Mouse (Mus musculus) stomach, embryonic 16.5 days (tissue): ENCODE measurements around the gene Slc43a1. TPM values are rescaled to one million over a fixed set of nuclear protein-coding genes. Genes with fewer than 3 reads are reported as not detected.

ENCODE experiments used
- ATAC-seq: fragments of 200-750 bp; cut with Nextera tagmentation; 2 replicates; pipeline ENCODE4 v1.8.0; 2017; ENCODE audit warnings: moderate number of reproducible peaks, moderate TSS enrichment; ENCODE audit not compliant: insufficient read depth, low FRiP score
- H3K27ac ChIP-seq: fragments of 300-500 bp; sonication (generic); 2 replicates; pipeline ENCODE4 v1.5.1; 2014; ENCODE audit warnings: low read length
- H3K27me3 ChIP-seq: fragments of 300-500 bp; sonication (generic); 2 replicates; pipeline ENCODE4 v1.6.1; 2014; ENCODE audit warnings: low read length, control low read depth, mixed read lengths; ENCODE audit not compliant: control insufficient read depth, insufficient read depth
- H3K36me3 ChIP-seq: fragments of 300-500 bp; sonication (generic); 2 replicates; pipeline ENCODE4 v1.6.1; 2014; ENCODE audit warnings: low read length; ENCODE audit not compliant: control insufficient read depth, insufficient read depth
- H3K4me1 ChIP-seq: fragments of 300-500 bp; sonication (generic); 2 replicates; pipeline ENCODE4 v1.6.1; 2014; ENCODE audit warnings: low read length, control low read depth, mixed read lengths; ENCODE audit not compliant: control insufficient read depth, insufficient read depth
- H3K4me2 ChIP-seq: fragments of 300-500 bp; sonication (generic); 2 replicates; pipeline ENCODE4 v1.6.1; 2014; ENCODE audit warnings: low read depth, low read length, mixed read lengths
- H3K4me3 ChIP-seq: fragments of 300-500 bp; sonication (generic); replicated peaks from 2 replicates; pipeline ENCODE4 v1.5.1; 2014; ENCODE audit warnings: mild to moderate bottlenecking, low read length
- H3K9ac ChIP-seq: fragments of 300-500 bp; sonication (generic); 2 replicates; pipeline ENCODE4 v1.6.1; 2014; ENCODE audit warnings: low read length
- H3K9me3 ChIP-seq: fragments of 300-500 bp; sonication (generic); replicated peaks from 2 replicates; pipeline ENCODE4 v1.6.1; 2016; ENCODE audit warnings: low read length, control low read depth; ENCODE audit not compliant: control insufficient read depth
- whole genome bisulfite sequencing: fragments of 180-500 bp; shearing (Covaris S2); extraction: QIAGEN DNeasy Blood & Tissue Kit; methylation state at CpG from one replicate; pipeline ENCODE4 v1.1.7; 2014; 5-methylcytosine and 5-hydroxymethylcytosine counted together
- polyA plus RNA-seq: library from polyadenylated mRNA; unstranded; fragments of >200 nt; fragmentation: Nextera tagmentation; extraction: Ambion mirVana; gene quantifications from 2 replicates; pipeline ENCODE4 v1.2.1, GENCODE M21; 2015

The Slc43a1 gene
- polyA plus RNA-seq = 20.8 TPM in 2 replicates

- ATAC-seq = no peak
- no peaks in the 10 kb centered on the region for H3K9me3 ChIP-seq
These were observed at the start of gene Slc43a1 for GRCm38 (mm10) chr2:84838593-84838949. Gene Slc43a1, plus strand, starts transcription at chr2:84838850.

DNA sequence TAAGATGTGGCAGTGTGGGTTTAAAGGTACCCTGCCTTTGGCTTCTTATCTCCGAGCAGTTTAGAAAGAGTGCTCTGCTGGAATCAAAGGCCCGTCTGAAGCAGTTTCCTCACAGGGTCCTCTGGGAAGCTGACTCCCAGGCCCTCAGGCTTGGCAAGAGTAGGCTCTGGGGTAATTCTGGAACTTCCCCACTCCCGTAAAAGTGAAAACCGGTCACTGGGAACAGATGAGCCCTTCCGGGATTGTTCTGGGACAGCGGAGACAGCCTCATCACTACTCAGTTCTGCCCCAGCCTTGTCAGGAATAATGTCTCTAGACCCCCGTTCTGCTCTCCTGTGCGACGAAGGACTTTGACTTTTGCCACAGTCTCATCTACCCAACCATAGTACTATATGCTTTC, 48.2 kb upstream of the Slc43a1 start:
- ATAC-seq = no peak

More at GRCm38 (mm10) chr2:84838593-84838949, at the start of gene Slc43a1:
- 31% methylated on average over 10 of the region's 10 CpGs for WGBS
- H3K36me3 ChIP-seq = no peaks in the 10 kb centered on the region
- peak within 1 kb of the TSS; percentile 97 for H3K4me2 ChIP-seq
- H3K4me3 ChIP-seq = peak within 1 kb of the TSS; percentile 78
- peak within 1 kb of the TSS; percentile 86 for H3K27ac ChIP-seq
- H3K9ac ChIP-seq = peak within 1 kb of the TSS; percentile 89
- H3K27me3 ChIP-seq = no peaks in the 10 kb centered on the region; the same call in 1 of the 2 replicates
- peaks cover 29% of the 10 kb centered on the region for H3K4me1 ChIP-seq

GRCm38 (mm10) chr2:84792516-84792915, 46.1 kb upstream of the Slc43a1 start:
- 56% methylated on average over 3 of the region's 3 CpGs for WGBS
- Histone ChIP-seq H3K36me3 (no peaks in the 10 kb centered on the region), H3K9ac (no peak overlapping the region), H3K27me3 (no peaks in the 10 kb centered on the region), H3K9me3 (peaks cover 3% of the 10 kb centered on the region; the same call in 1 of the 2 replicates), H3K27ac (no peak overlapping the region), H3K4me2 (no peak overlapping the region), H3K4me3 (no peak overlapping the region), H3K4me1 (no peaks in the 10 kb centered on the region)
- no peak for ATAC-seq

More for the DNA sequence above, 48.2 kb upstream of the Slc43a1 start:
- Histone ChIP-seq H3K9ac (no peak overlapping the region), H3K27me3 (no peaks in the 10 kb centered on the region), H3K9me3 (peaks cover 3% of the 10 kb centered on the region; the same call in 1 of the 2 replicates), H3K4me1 (no peaks in the 10 kb centered on the region), H3K27ac (no peak overlapping the region), H3K4me3 (no peak overlapping the region), H3K36me3 (no peaks in the 10 kb centered on the region), H3K4me2 (no peak overlapping the region)
- 56% methylated on average over 9 of the region's 9 CpGs for WGBS

GRCm38 (mm10) chr2:84793154-84793553, 45.5 kb upstream of the Slc43a1 start:
- Histone ChIP-seq H3K27me3 (no peaks in the 10 kb centered on the region), H3K9me3 (peaks cover 3% of the 10 kb centered on the region; the same call in 1 of the 2 replicates), H3K27ac (no peak overlapping the region), H3K9ac (no peak overlapping the region), H3K36me3 (no peaks in the 10 kb centered on the region), H3K4me2 (no peak overlapping the region), H3K4me3 (no peak overlapping the region), H3K4me1 (no peaks in the 10 kb centered on the region)
- no peak for ATAC-seq
- WGBS = 84% methylated on average over 3 of the region's 3 CpGs

GRCm38 (mm10) chr2:84793871-84794270, 44.8 kb upstream of the Slc43a1 start:
- Histone ChIP-seq H3K9ac (no peak overlapping the region), H3K9me3 (peaks cover 3% of the 10 kb centered on the region; the same call in 1 of the 2 replicates), H3K4me2 (no peak overlapping the region), H3K4me1 (no peaks in the 10 kb centered on the region), H3K27me3 (no peaks in the 10 kb centered on the region), H3K4me3 (no peak overlapping the region), H3K36me3 (no peaks in the 10 kb centered on the region), H3K27ac (no peak overlapping the region)
- WGBS = 81% methylated on average over 3 of the region's 3 CpGs
- ATAC-seq = no peak

DNA sequence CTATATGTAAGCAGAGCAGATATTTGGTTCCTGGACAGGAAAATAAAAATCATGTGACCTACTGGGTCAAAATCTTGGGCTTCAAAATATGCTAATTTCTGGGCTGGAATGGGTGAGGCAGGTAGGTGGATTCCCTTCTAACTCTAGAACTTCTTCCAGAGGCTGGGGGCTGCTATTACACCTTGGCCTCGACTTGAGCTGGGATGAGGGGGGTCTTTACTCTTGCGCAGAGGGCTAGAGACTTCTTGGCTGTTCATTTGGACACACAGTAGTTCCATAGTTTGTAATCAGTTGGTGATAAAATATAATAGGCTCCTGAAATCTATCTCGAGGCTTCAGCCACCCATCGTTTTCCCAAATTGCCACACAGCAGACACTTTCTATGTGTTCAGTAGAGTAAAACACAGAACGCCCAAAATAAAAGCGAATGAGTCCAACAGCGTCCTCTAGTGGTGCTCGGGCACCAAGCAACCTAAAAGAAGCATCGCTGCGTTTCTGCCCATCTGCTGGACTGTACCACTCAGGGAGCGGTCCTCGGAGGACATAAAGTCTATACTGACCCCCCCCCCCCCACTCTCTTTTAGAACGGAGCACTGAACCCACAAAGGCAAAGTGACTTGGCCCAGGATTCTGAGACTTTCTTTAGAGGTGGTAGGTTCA, 40.7 kb upstream of the Slc43a1 start:
- peak; percentile 63; the same call in 1 of the 2 replicates for ATAC-seq
- H3K9ac ChIP-seq = peak overlapping the region; percentile 77
- no peaks in the 10 kb centered on the region for H3K36me3 ChIP-seq
- peak overlapping the region; percentile 66 for H3K27ac ChIP-seq
- H3K4me2 ChIP-seq = peak overlapping the region; percentile 80
- peak overlapping the region; percentile 52 for H3K4me3 ChIP-seq
- H3K27me3 ChIP-seq = no peaks in the 10 kb centered on the region
- peaks cover 3% of the 10 kb centered on the region; the same call in 1 of the 2 replicates for H3K9me3 ChIP-seq
- H3K4me1 ChIP-seq = peaks cover 4% of the 10 kb centered on the region; the same call in 1 of the 2 replicates
- WGBS = 11% methylated on average over 13 of the region's 13 CpGs

- H3K27me3 ChIP-seq = no peaks in the 10 kb centered on the region
- H3K36me3 ChIP-seq = no peaks in the 10 kb centered on the region
- peak within 1 kb of the TSS; percentile 80 for H3K4me2 ChIP-seq
- H3K9me3 ChIP-seq = peaks cover 3% of the 10 kb centered on the region; the same call in 1 of the 2 replicates
- H3K4me3 ChIP-seq = peak within 1 kb of the TSS; percentile 52
- H3K9ac ChIP-seq = peak within 1 kb of the TSS; percentile 77
- H3K4me1 ChIP-seq = peaks cover 4% of the 10 kb centered on the region; the same call in 1 of the 2 replicates
- peak; percentile 89 for ATAC-seq
- under 1% methylated on average over 21 of the region's 21 CpGs for WGBS
- peak within 1 kb of the TSS; percentile 66 for H3K27ac ChIP-seq
These were observed 40.1 kb upstream of the Slc43a1 start, which contains the start of gene Ube2l6 for GRCm38 (mm10) chr2:84798493-84798921. Gene Ube2l6, plus strand, starts transcription at chr2:84798828.

- H3K9me3 ChIP-seq = peaks cover 3% of the 10 kb centered on the region; the same call in 1 of the 2 replicates
- H3K4me2 ChIP-seq = peak overlapping the region; percentile 80
- peak overlapping the region; percentile 52 for H3K4me3 ChIP-seq
- H3K36me3 ChIP-seq = no peaks in the 10 kb centered on the region
- peak; percentile 75; the same call in 1 of the 2 replicates for ATAC-seq
- WGBS = under 1% methylated on average over 16 of the region's 16 CpGs
- no peaks in the 10 kb centered on the region for H3K27me3 ChIP-seq
- peak overlapping the region; percentile 66 for H3K27ac ChIP-seq
- peaks cover 4% of the 10 kb centered on the region; the same call in 1 of the 2 replicates for H3K4me1 ChIP-seq
- peak overlapping the region; percentile 77 for H3K9ac ChIP-seq
These were observed 39.5 kb upstream of the Slc43a1 start for GRCm38 (mm10) chr2:84799041-84799561.

DNA sequence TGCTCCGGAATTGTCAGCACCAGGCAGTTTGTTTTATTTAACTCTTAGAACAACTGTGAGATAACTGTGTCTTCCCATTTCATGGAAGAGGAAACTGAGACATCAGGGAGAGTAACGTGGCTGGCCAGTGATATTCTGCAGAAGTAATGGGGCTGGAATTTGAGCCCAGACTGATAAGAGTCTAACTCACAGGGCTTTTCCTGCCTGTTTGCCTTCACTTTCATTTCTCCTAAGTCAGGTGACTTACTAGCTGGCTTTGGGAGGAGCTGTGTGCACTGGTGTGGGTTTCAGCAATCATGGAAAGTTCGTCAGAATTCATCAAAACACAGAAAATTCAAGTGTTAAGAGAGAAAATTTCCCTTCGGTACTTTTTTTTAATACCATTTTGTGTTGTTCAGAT, 38.3 kb upstream of the Slc43a1 start:
- Histone ChIP-seq H3K9me3 (no peaks in the 10 kb centered on the region; the same call in 1 of the 2 replicates), H3K4me2 (no peak overlapping the region), H3K4me1 (peaks cover 4% of the 10 kb centered on the region; the same call in 1 of the 2 replicates), H3K4me3 (no peak overlapping the region), H3K27me3 (no peaks in the 10 kb centered on the region), H3K36me3 (no peaks in the 10 kb centered on the region), H3K9ac (no peak overlapping the region), H3K27ac (no peak overlapping the region)
- ATAC-seq = no peak
- 75% methylated on average over 4 of the region's 4 CpGs for WGBS
